Mouse (Mus musculus): Measurements from ENCODE around the gene Nmnat1.

Nmnat1 gene

DNA sequence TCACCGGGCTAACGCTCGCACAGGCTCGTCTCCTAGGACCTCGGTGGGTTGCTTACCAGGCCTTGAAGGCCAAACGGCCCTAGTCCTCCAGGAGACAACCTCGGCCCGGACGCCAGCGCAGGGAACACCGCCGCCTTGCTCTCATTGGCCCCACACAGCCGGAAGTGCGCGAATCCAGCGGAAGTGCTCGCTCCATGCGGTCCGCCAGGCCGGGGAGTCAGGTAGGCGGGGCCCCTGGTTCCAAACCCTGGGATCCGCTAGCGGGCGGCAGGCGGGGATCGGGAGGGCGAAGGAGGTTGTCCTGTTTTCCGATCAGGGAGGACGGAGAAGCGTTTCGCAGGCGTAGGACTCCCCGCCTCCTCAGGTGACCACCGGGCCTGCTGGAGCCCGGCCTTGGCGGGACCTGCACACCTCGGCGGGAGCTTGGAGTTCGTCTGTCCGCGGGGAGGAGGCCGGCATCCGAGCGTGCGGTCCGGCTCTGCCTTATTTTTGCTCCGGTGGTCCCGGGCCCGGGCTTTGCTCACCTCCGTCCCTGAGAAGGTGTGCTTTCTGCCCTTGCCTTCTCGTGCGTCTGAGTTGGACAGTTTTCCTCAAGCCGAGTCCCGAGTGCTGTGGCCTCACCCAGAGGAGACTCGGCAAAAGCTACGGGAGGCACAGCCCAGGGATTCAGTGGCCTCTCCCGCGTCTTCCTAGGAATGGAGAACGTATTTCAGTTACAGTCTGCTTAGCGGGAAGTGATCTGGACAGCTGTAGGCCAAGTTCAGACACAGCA is at the start of gene Nmnat1, which contains the start of gene Lzic:
Gene Nmnat1, minus strand, starts transcription at position 150 of the 772 bp plus-strand sequence.
Gene Lzic, plus strand, starts transcription at position 177 of the 772 bp plus-strand sequence.
- peak; percentile 85 to 94 for DNase-seq (ENCODE audit: low spot score in 2 of 2)

DNA sequence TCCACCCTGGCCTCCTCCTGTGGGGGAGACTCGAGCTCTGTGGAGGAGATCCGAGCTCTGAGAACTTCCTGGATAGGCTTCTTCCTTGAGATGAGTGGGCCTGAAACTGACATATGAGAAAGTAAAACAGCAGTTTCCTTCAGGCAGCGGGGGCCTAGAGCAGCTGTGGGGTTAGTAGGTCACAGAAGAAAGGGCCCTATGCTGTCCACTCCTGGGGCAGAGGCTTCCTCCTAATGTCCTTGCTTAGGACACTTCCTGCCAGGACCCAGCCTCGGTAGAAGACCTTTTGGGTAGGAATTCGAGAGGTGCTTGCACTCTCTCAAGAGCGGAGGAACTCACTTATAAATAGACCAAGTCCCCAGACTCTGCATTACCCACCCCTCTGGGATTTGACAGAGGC is 44.7 kb upstream of the Nmnat1 start:
- no peak for DNase-seq (ENCODE audit: low spot score in 2 of 2)

DNA sequence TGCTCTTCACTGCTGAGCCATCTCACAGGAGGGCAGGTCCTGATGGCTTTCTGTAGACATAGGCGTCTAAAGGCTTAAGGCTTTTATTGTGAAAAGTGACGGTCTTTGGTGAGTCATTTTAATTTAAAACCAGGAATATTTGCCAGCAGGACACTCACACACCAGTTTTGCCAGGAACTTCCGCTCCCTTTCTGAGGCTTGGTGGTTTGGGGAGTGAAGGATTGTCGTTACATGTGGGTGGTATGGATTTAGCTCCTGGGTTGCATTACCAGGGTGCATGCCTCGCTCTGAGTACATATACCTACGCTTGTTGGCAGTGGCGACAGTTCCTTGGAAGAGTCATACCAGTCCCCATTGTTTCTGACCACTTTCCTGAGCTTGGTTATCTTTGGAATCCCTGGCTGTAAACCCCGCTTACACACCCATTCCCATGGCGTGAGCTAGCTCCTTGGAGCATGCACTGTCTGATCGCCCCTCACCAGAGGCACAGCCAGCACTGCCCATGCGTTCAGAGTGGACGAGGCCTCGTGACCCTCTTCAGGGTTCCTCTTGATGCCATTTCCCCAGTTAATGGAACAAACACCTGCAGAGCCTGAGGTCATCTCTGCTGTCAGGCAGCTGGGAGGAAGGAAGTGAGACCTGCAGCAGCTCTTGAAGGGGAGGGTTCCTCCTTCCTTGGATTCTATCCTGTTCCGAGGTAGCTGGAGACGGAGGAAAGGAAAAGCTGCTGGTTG is 42.8 kb upstream of the Nmnat1 start:
- no peak for DNase-seq (ENCODE audit: low spot score in 2 of 2)

- DNase-seq (ENCODE audit: low spot score in 2 of 2): peak in 1 of 2 experiments; percentile 23
These were observed 41.3 kb upstream of the Nmnat1 start for GRCm38 (mm10) chr4:149526330-149526729.

GRCm38 (mm10) chr4:149525811-149526210 is 40.8 kb upstream of the Nmnat1 start:
- DNase-seq (ENCODE audit: low spot score in 2 of 2): no peak

DNA sequence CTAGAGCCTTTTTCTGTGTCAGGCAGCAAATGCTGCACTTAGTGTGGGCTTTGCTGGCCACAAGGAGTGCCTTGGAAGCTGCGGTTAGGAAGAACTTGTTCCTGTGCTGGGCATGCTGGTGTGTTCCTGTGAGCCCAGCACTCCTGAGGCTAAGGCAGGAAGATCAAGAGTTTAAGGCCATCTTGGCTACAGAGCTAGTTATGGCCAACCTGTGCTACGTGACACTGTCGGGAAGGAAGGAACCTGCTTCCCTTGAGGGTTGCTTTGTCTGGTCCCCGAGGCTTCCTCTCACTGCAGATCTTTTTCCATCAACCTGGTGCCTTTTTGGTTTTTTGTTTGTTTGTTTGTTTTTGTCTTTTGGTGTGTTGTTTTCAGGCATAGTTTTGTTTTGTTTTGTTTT is 40.2 kb upstream of the Nmnat1 start:
- DNase-seq (ENCODE audit: low spot score in 2 of 2): no peak

- DNase-seq (ENCODE audit: low spot score in 2 of 2): no peak
These were observed 39.0 kb upstream of the Nmnat1 start for GRCm38 (mm10) chr4:149523961-149524360.

- no peak for DNase-seq (ENCODE audit: low spot score in 2 of 2)
These were observed 36.3 kb upstream of the Nmnat1 start for GRCm38 (mm10) chr4:149521258-149521657.

DNA sequence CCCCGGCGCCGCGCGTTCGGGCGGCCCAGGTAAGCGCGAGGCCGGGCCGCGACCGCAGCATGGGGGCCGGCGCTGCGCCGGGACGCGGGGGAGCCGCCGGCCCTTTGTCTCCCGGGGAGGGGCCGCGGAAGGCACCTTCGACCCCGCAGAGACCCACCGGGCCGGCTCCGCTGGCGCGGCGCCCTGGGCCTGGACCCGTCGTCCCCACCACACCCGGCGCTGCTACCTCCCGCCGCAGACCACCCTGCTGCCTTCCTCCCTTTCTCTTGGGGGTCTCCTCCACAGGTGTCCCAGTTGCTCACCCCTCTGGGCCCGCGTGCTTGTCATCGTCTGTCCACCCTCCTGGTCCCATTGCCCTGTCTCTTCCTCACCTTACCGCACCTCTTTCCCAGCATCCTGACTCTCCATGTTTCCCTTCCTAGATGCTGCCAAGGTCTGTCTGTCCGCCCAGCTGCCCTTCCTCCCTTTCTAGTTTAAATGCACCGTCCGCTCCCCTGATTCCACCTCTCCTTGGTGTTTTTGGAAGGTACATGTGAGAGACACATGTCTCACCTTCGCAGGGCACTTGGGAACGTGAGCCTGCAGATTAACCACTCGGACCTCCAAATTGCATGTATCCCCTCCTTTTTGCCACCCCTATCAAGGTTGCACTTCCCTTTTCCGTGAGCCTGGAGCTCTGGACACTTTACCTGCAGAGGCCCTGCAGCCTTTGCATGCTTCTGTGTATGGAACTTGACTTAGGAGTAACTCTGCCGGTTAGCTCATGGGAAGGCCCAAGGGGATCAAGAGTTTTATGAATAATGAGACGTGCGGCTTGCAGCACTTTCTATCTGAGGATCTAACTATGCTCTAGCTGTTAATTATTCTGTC is 33.6 kb upstream of the Nmnat1 start:
- DNase-seq (ENCODE audit: low spot score in 2 of 2): no peak

GRCm38 (mm10) chr4:149517868-149518340 is 32.9 kb upstream of the Nmnat1 start, which contains the start of gene Ctnnbip1:
Ctnnbip1 (plus strand) TSS chr4:149518236.
- peak; percentile 97 to 99 for DNase-seq (ENCODE audit: low spot score in 2 of 2)

DNA sequence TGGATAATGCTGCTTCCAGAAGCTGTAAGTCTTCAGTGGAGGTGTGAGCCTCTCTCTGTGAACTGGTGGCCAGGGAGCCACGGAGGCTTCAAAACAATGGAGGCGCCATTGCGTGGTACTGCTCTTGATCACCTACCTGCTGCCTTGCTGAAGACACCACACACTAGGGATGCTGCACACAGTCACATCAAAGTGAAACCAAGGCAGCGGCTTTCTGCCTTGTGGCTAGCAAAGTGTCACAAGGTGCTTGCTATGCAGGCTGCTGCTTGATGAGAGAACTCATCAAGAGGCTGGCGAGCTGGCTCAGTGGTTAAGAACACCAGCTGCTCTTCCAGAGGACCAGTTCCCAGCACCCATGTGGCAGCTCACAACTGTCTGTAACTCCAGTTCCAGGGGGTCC is 30.7 kb upstream of the Nmnat1 start:
- no peak for DNase-seq (ENCODE audit: low spot score in 2 of 2)

DNA sequence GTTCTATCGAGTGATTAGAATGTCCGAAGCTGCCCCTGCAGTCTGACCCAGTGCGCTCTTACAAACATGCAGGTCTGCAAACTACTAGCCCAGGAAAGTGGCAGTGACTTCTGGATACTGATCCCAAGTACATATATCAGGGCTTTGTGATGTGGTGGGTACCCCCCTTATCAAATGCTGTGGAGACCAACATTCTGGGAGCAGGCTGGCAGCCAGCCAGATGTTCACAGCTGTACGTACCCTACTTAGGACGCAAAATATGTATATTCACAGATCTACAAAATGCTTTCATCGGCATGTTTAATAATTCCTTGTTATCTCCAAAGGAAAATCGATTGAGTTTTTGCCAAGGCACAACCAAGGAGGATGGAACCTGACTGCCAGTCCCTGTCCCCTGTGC is 27.1 kb upstream of the Nmnat1 start:
- no peak for DNase-seq (ENCODE audit: low spot score in 2 of 2)

DNA sequence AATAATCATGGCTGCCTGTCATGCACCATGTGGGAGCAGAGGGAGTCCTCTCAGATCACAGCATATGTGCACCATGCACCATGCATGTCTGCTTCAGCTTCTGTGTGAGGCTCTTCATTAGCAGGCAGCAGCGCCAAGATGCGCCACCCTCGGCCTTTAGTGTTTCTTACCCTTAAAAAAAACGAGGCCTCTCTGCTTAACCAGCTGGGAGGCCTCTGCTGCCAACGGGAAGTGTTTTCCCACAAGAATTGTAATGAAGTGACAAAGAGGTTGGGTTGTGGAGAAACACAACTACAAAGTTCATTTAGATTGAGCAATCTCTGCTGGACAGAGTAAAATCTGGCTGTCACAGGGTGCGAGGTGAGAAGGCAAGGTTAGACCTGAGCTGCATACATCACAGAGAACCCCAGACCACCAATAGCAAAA is 26.2 kb upstream of the Nmnat1 start:
- DNase-seq (ENCODE audit: low spot score in 2 of 2): no peak

DNA sequence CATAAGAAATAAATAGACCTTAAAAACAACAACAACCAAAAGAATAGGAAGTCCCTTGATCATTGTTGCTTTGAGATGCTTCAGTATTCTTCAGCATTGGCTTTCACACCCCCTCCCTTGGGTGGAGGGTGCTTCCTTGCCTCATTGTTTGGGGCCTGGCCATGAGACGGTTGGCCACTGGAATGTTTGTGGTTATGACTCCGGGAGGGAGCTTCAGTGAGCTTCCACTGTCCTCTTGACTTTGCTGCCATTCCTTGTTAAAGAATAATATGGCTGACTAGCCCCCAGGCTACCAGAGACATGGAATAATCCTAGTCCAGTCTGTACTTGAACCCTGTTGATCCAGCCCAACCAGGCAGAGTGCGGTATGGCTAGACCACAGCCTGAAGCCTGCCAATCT is 21.9 kb upstream of the Nmnat1 start:
- no peak for DNase-seq (ENCODE audit: low spot score in 2 of 2)

- no peak for DNase-seq (ENCODE audit: low spot score in 2 of 2)
These were observed 20.4 kb upstream of the Nmnat1 start for GRCm38 (mm10) chr4:149505261-149505967.

DNA sequence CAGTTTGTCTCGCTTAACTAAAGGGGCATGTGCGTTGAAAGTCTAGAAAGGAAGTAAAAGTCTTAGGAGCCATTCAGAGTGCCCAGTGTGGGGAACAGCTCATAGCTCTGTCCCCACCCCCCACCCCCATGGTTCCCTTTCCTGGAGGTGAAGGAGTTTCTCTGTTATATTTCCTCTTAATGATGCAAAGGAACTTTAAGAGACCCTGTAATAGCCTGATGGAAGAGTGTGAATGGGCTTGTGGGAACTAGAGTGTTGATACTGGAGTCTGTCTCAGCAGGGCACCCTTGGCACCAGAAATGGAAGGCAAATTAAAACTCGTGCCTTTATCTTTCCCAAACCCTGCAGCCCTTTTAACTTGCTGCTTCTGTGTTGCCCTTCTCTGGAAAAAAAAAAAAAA is 19.9 kb upstream of the Nmnat1 start:
- DNase-seq (ENCODE audit: low spot score in 2 of 2): no peak

DNA sequence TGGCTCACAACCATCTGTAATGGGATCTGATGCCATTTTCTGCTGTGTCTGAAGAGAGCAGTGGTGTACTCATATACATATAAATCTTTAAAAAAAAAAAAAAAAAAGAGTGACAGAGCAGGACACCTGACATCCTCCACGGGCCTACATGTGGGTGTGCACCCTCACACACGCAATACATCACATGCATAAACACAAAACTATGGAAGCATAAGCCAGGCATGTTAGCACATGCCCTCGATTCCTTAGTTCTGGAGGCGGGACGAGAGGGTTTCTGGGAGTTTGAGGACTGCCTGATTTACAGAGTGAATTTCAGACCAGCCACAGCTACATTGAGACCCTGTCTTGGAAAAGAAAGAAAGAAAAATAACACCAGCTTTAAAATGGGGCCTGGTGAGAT is 19.4 kb upstream of the Nmnat1 start:
- no peak for DNase-seq (ENCODE audit: low spot score in 2 of 2)

GRCm38 (mm10) chr4:149499790-149500189 is 14.8 kb upstream of the Nmnat1 start:
- DNase-seq (ENCODE audit: low spot score in 2 of 2): no peak

DNA sequence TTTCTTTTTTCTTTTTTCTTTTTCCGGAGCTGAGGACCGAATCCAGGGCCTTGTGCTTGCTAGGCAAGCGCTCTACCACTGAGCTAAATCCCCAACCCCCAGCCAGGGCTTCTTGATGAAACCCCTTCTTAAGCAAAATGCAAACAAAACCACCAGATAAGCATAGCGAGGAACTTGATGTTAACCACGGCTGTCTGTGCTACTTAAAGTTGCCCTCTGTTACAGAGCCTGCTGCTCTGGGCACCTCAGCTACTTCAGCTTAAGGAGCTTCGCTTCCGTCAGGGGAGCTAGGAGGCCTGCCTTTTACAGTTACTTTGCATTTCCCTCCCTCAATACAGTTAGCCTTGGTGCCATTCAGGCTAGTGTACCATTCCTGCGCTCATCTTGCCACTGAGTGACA is 13.9 kb upstream of the Nmnat1 start:
- no peak for DNase-seq (ENCODE audit: low spot score in 2 of 2)

- no peak for DNase-seq (ENCODE audit: low spot score in 2 of 2)
These were observed 11.6 kb upstream of the Nmnat1 start for GRCm38 (mm10) chr4:149496612-149497011.

DNA sequence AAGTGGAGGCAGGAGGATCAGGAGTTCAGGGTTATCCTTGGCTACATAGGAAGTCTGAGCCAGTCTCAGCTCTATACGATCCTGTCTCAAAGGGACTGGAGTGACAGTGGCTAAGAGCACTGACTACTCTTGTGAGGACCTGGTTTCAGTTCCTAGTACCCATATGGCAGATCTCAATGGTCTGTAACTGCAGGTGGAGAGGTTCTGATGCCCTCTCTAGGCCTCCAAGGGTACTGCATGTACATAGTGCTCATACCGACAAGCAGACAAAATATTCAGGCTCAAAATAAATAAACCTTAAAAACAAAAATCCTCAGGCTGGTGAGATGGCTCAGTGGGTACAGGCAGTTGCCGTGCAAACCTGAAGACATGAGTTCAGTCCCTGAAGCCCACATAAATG is 6.1 kb upstream of the Nmnat1 start:
- no peak for DNase-seq (ENCODE audit: low spot score in 2 of 2)
